Mouse (Mus musculus): ENCODE results near the gene Atp9a. TPM values are rescaled to one million over a fixed set of nuclear protein-coding genes. Genes with fewer than 3 reads are reported as not detected.

Gene Atp9a
- 13.6 and 13.9 TPM in 2 replicates for polyA plus RNA-seq (2015; fragmentation: Nextera tagmentation; extraction: Ambion mirVana)

GRCm38 (mm10) chr2:168742059-168742627 is at the start of gene Atp9a:
Gene Atp9a (minus strand): TSS chr2:168742409.

GRCm38 (mm10) chr2:168767582-168767981 is 25.4 kb upstream of the Atp9a start, which contains the start of gene Sall4:
Gene Sall4 (minus strand): TSS chr2:168767943.

GRCm38 (mm10) chr2:168601491-168602386 is 140.5 kb downstream of the Atp9a start, which contains the start of gene Nfatc2:
Gene Nfatc2 (minus strand): TSS chr2:168601657.

Small RNA genes within 50 kb of the gene (microRNA-seq; reads per million reads assigned to microRNA genes)
- gene Mir7004, result not detected

Other genes with a start within 250 kb of the Atp9a start
- gene Nfatc2, start 140.8 kb downstream of the Atp9a start, polyA plus RNA-seq (2015; fragmentation: Nextera tagmentation; extraction: Ambion mirVana), result 0.98 TPM in 2 replicates
- gene Sall4, start 25.5 kb upstream of the Atp9a start, polyA plus RNA-seq (2015; fragmentation: Nextera tagmentation; extraction: Ambion mirVana), result 0.02 and 0.05 TPM in 2 replicates
- 16.2 and 18.5 TPM in 2 replicates for gene Zfp64, start 213.2 kb upstream of the Atp9a start, polyA plus RNA-seq (2015; fragmentation: Nextera tagmentation; extraction: Ambion mirVana)

All from urinary bladder, postnatal 0 days (tissue).